Mouse (Mus musculus): ENCODE data around the gene Rabggta. TPM values are rescaled to one million over a fixed set of nuclear protein-coding genes. Genes with fewer than 3 reads are reported as not detected.

Rabggta gene
- polyA plus RNA-seq, 1 experiment from 2014 or later, result 33.8 TPM

DNA sequence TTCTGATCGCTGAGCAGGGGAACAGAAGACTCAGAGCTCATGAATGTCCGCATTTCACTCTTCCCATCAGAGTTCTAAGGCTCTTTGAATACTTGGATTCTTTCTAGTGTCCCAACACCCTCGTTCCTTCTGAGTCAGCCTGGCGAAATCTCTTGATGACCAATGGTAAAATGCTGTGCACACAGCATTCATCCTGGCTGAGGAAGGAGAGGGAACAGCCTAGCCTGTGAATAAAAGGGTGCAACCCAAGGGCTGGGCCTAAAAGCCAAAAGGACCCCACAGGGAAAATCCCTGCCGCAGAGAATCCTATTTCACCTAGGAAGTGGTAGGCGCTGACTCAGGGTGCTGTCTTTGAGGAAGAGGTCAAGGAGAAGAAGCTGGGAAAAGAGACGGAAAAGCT, 8.1 kb upstream of the Rabggta start:
- no peaks in the 10 kb centered on the region for H3K36me3 ChIP-seq
- 76% methylated on average over 7 of the region's 7 CpGs for WGBS
- no peak overlapping the region for H3K4me2 ChIP-seq (replicated peaks)
- H3K9ac ChIP-seq, result no peak overlapping the region
- H3K27ac ChIP-seq (replicated peaks), result no peak overlapping the region
- no peaks in the 10 kb centered on the region for H3K4me1 ChIP-seq
- no peaks in the 10 kb centered on the region for H3K9me3 ChIP-seq (replicated peaks)
- no peaks in the 10 kb centered on the region; the same call in 1 of the 2 replicates for H3K27me3 ChIP-seq
- no peak for ATAC-seq (ENCODE audit: insufficient number of reproducible peaks, low FRiP score, low TSS enrichment, low read depth)
- H3K4me3 ChIP-seq (replicated peaks), result no peak overlapping the region

DNA sequence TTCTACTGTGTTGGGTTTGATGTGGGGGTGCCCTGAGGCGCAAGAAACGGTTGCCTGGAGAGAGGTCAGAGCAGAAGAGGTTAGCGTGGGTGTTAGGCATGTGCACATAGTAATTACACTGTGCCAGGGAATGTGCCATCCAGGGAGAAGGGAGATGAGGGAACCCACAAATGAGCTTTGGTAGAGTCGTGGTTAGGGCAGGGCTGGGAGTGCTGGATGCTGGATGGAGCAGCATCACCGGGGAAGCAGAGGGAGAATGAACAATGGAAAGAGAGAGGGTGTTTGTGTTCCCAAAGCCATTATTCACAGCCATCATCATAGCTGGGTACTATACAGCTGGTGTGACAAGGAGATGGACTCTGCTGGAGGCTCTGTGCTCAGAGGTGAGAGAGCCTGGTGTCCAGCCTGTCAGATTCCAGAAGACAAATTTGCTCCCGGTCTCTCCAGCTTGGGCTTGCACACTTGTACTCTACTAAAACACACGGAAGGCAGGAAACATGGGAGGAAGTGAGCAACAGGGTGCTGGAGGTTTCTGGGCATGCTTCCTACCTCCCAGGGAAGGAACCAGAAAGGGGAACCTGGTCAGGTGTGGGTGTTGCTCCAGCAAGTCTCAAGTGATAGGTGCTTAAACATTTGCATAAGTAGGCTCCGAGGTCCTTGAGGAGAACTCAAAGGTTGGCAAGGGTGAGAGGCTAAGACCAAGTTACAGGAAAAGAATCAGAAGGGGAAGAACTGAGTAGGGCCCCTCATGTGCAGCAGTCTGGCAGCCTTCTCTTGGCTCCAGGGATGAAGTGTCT, 6.0 kb upstream of the Rabggta start:
- 67% methylated on average over 8 of the region's 8 CpGs for WGBS
- H3K36me3 ChIP-seq, result no peaks in the 10 kb centered on the region
- no peak for ATAC-seq (ENCODE audit: insufficient number of reproducible peaks, low FRiP score, low TSS enrichment, low read depth)
- H3K4me2 ChIP-seq (replicated peaks), result no peak overlapping the region
- H3K9me3 ChIP-seq (replicated peaks), result no peaks in the 10 kb centered on the region
- no peaks in the 10 kb centered on the region; the same call in 1 of the 2 replicates for H3K27me3 ChIP-seq
- no peak overlapping the region for H3K4me3 ChIP-seq (replicated peaks)
- H3K4me1 ChIP-seq, result 0 out of 2 replicates have a peak, but pooled peaks cover 7% of the 10 kb centered on the region
- H3K9ac ChIP-seq, result no peak overlapping the region; the same call in 1 of the 2 replicates
- H3K27ac ChIP-seq (replicated peaks), result no peak overlapping the region

DNA sequence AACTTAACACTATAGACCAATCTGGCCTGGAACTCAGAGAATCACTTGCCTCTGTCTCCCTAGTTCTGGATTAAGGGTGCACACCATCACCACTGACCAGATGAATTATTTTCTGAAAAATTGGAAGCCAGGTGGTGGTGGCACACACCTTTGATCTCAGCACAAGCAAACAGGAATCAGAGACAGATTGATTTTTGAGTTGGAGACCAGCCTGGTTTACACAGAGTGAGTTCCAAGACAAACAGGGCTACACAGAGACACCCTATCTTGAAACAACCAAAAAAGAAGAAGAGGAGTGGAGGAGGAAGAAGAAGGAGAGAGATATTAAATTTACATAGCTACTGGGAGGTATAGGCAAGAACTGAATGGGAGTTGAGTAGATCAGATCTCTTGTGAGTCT, 4.2 kb upstream of the Rabggta start:
- H3K27ac ChIP-seq (replicated peaks), result no peak overlapping the region
- no peaks in the 10 kb centered on the region; the same call in 1 of the 2 replicates for H3K27me3 ChIP-seq
- H3K4me2 ChIP-seq (replicated peaks), result no peak overlapping the region
- H3K9me3 ChIP-seq (replicated peaks), result no peaks in the 10 kb centered on the region
- H3K9ac ChIP-seq, result no peak overlapping the region
- peaks cover 11% of the 10 kb centered on the region; the same call in 1 of the 2 replicates for H3K4me1 ChIP-seq
- no peaks in the 10 kb centered on the region for H3K36me3 ChIP-seq
- no peak for ATAC-seq (ENCODE audit: insufficient number of reproducible peaks, low FRiP score, low TSS enrichment, low read depth)
- no peak overlapping the region for H3K4me3 ChIP-seq (replicated peaks)

DNA sequence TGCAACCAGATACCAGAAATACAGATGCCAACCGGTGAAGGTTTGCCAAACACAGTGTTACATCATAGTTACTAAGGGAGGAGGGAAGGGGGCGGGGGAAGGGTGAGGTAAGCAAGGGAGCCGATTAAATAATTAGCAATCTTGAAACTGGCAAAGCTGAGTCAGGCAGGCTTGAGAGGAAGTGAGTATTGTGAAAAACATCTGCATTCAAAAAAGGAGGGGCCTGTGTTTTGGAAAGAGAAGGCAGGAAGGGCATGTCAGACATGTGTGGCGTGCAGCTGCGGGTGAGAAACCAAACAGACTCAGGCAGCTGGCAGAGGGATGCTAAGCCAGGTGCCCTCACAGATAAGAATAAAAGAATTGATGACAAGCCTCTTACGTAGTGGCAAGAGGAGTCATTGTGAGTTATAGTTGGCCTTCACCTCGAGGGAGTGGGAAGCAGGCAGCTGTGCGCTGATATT, 2.4 kb upstream of the Rabggta start:
- Histone ChIP-seq H3K4me1 (peaks cover 16% of the 10 kb centered on the region; the same call in 1 of the 2 replicates), H3K27ac (replicated peaks) (no peak overlapping the region; the same call in 1 of the 2 replicates), H3K4me2 (replicated peaks) (no peak overlapping the region), H3K4me3 (replicated peaks) (no peak overlapping the region), H3K9me3 (replicated peaks) (no peaks in the 10 kb centered on the region), H3K36me3 (peaks cover 8% of the 10 kb centered on the region; the same call in 1 of the 2 replicates), H3K9ac (no peak overlapping the region), H3K27me3 (no peaks in the 10 kb centered on the region)
- 45% methylated on average over 8 of the region's 8 CpGs for WGBS
- no peak for ATAC-seq (ENCODE audit: insufficient number of reproducible peaks, low FRiP score, low TSS enrichment, low read depth)

DNA sequence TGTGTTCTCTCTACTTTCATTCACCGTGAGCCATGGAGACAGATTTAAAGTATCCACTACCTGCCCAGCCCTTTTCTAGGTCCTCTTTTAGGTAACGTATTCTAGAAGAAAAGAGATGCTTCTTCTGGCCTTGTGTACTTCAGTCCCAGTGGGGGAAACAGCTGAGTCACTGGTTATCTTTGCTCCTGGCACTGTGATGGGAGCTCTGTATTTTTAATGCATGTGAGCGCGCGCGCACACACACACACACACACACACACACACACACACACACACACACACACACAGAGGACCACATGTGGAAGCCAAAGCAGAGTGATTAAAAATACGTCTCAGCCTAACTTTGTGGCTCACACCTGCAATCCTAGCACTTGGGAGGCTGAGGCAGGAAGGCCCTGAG, 1.4 kb upstream of the Rabggta start:
- H3K9ac ChIP-seq, result no peak overlapping the region
- no peak for ATAC-seq (ENCODE audit: insufficient number of reproducible peaks, low FRiP score, low TSS enrichment, low read depth)
- peaks cover 16% of the 10 kb centered on the region; the same call in 1 of the 2 replicates for H3K4me1 ChIP-seq
- no peaks in the 10 kb centered on the region for H3K9me3 ChIP-seq (replicated peaks)
- no peak overlapping the region for H3K4me3 ChIP-seq (replicated peaks)
- H3K4me2 ChIP-seq (replicated peaks), result no peak overlapping the region
- H3K27me3 ChIP-seq, result no peaks in the 10 kb centered on the region
- 93% methylated on average over 7 of the region's 7 CpGs for WGBS
- no peak overlapping the region for H3K27ac ChIP-seq (replicated peaks)
- peaks cover 18% of the 10 kb centered on the region for H3K36me3 ChIP-seq

DNA sequence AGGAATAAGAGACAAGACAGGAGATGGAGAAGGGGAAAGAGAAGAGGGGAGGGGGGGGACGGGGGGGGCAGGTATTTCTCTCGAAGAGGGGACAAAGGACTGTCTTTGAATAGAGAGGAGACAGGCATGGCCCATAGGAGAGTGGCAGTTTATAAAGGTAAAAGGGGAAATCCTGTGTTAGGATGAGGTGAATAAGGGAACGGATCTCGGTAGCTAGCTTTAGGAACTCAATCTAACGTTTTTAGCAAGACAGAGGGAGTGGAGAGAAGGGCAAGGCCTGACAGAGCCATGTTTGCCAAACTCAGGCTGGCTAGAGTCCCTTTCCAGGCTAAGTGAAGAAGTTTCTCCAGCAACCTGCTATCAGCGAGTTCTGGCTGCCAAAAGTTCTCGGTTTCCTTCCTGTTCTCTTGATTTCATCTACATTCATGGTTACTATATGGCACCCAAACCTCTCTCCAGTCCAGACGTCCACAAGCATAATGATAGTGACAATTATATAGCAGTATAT, 429 bp upstream of the Rabggta start:
- Histone ChIP-seq H3K4me2 (replicated peaks) (peak overlapping the region; percentile 75), H3K27me3 (no peaks in the 10 kb centered on the region), H3K9me3 (replicated peaks) (no peaks in the 10 kb centered on the region), H3K4me3 (replicated peaks) (peak overlapping the region; percentile 93), H3K9ac (no peak overlapping the region), H3K4me1 (peaks cover 16% of the 10 kb centered on the region; the same call in 1 of the 2 replicates), H3K27ac (replicated peaks) (0 out of 2 replicates have a peak overlapping the region, but pooled peaks have one; percentile 83), H3K36me3 (peaks cover 23% of the 10 kb centered on the region)
- ATAC-seq (ENCODE audit: insufficient number of reproducible peaks, low FRiP score, low TSS enrichment, low read depth), result no peak
- 49% methylated on average over 8 of the region's 8 CpGs for WGBS

DNA sequence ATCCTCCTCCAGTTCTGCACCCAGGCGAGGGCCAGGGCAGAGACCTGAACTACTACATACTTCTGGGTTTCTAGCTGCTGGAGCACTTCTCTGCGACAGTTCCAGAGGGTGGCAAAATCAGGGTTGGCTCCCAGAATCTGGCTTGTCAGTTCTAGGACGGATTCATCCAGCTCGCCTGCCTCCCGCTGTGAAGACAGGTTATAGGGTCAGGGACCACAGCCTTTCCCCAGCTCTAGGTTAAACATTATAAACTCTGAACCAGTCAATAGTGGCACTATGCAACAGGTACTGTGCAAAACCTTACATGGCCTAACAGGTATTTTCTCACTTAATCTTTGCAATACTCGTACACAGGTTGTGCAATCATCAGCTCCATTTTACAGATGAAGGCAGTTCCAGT, 987 bp downstream of the Rabggta start:
- Histone ChIP-seq H3K27ac (replicated peaks) (peak overlapping the region; percentile 83; the same call in 1 of the 2 replicates), H3K9ac (0 out of 2 replicates have a peak overlapping the region, but pooled peaks have one; percentile 69), H3K36me3 (peaks cover 36% of the 10 kb centered on the region), H3K4me3 (replicated peaks) (peak overlapping the region; percentile 93), H3K4me2 (replicated peaks) (peak overlapping the region; percentile 75), H3K4me1 (peaks cover 16% of the 10 kb centered on the region; the same call in 1 of the 2 replicates), H3K27me3 (no peaks in the 10 kb centered on the region), H3K9me3 (replicated peaks) (no peaks in the 10 kb centered on the region)
- 71% methylated on average over 6 of the region's 6 CpGs for WGBS
- ATAC-seq (ENCODE audit: insufficient number of reproducible peaks, low FRiP score, low TSS enrichment, low read depth), result no peak

DNA sequence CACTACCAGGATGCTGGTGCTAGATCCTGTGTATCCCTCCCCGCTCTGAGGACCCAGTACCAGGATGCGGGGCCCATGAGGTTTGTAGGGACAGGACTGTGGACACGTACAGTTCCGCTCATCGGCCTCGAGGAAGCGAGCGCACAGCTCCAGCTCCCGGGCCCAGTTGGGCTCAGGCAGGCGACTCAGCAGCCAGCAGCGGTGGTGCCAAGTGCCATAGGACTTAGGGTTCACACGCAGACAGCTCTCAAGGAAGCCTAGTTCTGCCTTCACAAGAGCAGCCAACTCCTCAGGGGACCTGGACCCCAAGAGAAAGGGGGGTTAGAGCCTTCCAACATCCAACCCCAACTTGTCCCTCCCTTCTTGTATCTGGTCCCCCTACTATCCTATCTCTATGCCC, 1.4 kb downstream of the Rabggta start:
- Histone ChIP-seq H3K4me1 (peaks cover 16% of the 10 kb centered on the region; the same call in 1 of the 2 replicates), H3K4me3 (replicated peaks) (peak overlapping the region; percentile 93; the same call in 1 of the 2 replicates), H3K36me3 (peaks cover 36% of the 10 kb centered on the region), H3K27me3 (no peaks in the 10 kb centered on the region), H3K27ac (replicated peaks) (no peak overlapping the region), H3K9me3 (replicated peaks) (no peaks in the 10 kb centered on the region), H3K4me2 (replicated peaks) (no peak overlapping the region), H3K9ac (no peak overlapping the region)
- 88% methylated on average over 12 of the region's 12 CpGs for WGBS
- ATAC-seq (ENCODE audit: insufficient number of reproducible peaks, low FRiP score, low TSS enrichment, low read depth), result no peak

DNA sequence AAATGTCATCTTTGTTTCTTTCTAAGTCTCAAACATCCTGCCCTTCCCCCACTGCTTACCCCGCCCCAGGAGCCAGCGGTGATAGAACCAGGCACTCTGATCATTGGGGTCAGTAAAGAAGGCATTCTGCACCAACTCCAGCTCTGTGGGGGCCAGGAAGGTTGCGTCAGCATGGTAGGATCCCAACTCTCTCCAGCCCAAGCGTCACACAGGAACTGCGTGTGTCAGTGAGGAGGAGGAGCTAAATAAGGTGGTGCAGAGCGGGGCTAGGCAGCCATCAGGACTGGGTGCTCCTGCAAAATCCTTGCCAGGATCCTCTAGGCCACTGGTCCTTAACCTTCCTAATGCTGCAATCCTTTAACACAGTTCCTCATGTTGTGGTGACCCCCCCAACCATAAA, 2.3 kb downstream of the Rabggta start:
- no peak for ATAC-seq (ENCODE audit: insufficient number of reproducible peaks, low FRiP score, low TSS enrichment, low read depth)
- WGBS, result 91% methylated on average over 6 of the region's 6 CpGs
- Histone ChIP-seq H3K4me2 (replicated peaks) (no peak overlapping the region), H3K4me1 (peaks cover 19% of the 10 kb centered on the region), H3K36me3 (peaks cover 36% of the 10 kb centered on the region), H3K9me3 (replicated peaks) (no peaks in the 10 kb centered on the region), H3K4me3 (replicated peaks) (no peak overlapping the region), H3K27me3 (no peaks in the 10 kb centered on the region), H3K27ac (replicated peaks) (no peak overlapping the region), H3K9ac (no peak overlapping the region)

DNA sequence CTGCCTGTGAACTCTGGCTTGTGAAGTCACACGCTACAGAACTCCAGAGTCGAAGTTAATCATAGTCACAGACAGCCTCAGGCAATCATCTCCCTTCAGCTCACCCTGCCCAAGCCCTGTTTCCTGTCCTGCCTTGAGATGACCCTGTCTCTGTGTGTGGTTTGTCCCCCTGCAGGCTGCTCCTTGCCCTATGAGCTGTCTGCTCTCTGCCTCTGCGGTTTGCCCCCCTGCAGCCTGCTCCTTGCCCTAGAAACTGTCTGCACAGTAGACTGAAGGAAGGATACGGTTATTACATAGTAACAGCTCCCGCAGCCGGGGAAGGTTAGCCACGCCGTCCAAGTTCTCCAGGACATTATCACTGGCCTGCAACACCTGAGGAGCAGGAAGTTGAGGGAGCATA, 5.2 kb downstream of the Rabggta start:
- H3K36me3 ChIP-seq, result peaks cover 36% of the 10 kb centered on the region
- no peak overlapping the region for H3K4me2 ChIP-seq (replicated peaks)
- peaks cover 10% of the 10 kb centered on the region; the same call in 1 of the 2 replicates for H3K27me3 ChIP-seq
- WGBS, result 43% methylated on average over 8 of the region's 8 CpGs
- peaks cover 28% of the 10 kb centered on the region for H3K4me1 ChIP-seq
- no peak overlapping the region for H3K27ac ChIP-seq (replicated peaks)
- H3K9me3 ChIP-seq (replicated peaks), result no peaks in the 10 kb centered on the region
- no peak for ATAC-seq (ENCODE audit: insufficient number of reproducible peaks, low FRiP score, low TSS enrichment, low read depth)
- H3K4me3 ChIP-seq (replicated peaks), result no peak overlapping the region
- H3K9ac ChIP-seq, result no peak overlapping the region

DNA sequence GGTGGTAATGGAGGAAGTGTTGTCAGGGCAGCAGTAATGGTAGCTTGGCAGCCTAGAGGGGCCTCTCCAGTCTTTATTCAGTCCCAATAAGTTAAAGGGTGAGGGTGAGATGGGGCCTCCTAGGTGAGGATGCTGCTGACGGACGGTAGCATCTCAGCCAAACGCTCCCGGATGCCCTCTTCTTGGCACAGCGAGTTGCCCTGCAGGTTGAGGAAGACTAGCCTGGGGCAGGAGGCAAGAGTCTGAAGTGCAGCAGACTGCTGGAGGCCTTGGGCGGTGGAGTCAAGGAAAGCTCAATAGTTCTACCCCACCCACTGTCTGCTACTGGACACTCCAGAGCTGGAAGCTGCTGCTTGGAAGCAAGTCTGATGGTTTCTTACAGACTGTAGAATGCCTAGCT, 5.8 kb downstream of the Rabggta start:
- no peak overlapping the region for H3K9ac ChIP-seq
- no peak overlapping the region for H3K4me3 ChIP-seq (replicated peaks)
- H3K27ac ChIP-seq (replicated peaks), result no peak overlapping the region
- H3K4me2 ChIP-seq (replicated peaks), result no peak overlapping the region
- 86% methylated on average over 6 of the region's 6 CpGs for WGBS
- no peak for ATAC-seq (ENCODE audit: insufficient number of reproducible peaks, low FRiP score, low TSS enrichment, low read depth)
- peaks cover 36% of the 10 kb centered on the region for H3K36me3 ChIP-seq
- peaks cover 24% of the 10 kb centered on the region for H3K4me1 ChIP-seq
- H3K27me3 ChIP-seq, result peaks cover 10% of the 10 kb centered on the region; the same call in 1 of the 2 replicates
- H3K9me3 ChIP-seq (replicated peaks), result no peaks in the 10 kb centered on the region

All from embryonic facial prominence, embryonic 15.5 days (tissue).